Mouse (Mus musculus): ENCODE results near the gene Ces2c. TPM values are rescaled to one million over a fixed set of nuclear protein-coding genes. Genes with fewer than 3 reads are reported as not detected.

Gene Ces2c
- polyA plus RNA-seq (2014; fragmentation: Nextera tagmentation; extraction: Ambion mirVana) = 0.11 TPM in 1 of 2 replicates, not detected in the other

DNA sequence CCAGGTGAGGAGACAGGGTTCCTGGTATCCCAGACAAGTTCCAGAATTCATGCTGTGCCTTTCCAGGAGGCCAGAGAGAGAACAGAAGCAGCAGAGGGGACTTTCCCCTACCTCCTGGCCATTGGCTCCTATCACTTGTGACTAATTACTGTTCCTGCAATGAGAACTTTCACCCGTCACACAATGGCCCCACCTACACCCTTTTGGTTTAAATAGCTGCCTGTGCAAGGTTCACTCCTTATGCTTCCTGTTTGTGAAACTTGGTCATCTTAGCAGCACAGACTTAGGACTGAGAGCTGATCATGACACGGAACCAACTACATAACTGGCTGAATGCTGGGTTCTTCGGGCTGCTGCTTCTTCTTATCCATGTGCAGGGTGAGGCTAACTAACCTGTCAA lies at the start of gene Ces2c:
TSS of gene Ces2c (plus strand) at position 238 of the 400 bp plus-strand sequence.
- 83% methylated on average over 3 of the region's 3 CpGs for WGBS
- Histone ChIP-seq H3K27ac (ENCODE audit: low read depth, low read length) (no peak within 1 kb of the TSS), H3K9ac (ENCODE audit: low read depth, low read length) (no peak within 1 kb of the TSS), H3K4me1 (ENCODE audit: control insufficient read depth, insufficient read depth, low read length) (no peaks in the 10 kb centered on the region), H3K27me3 (ENCODE audit: control insufficient read depth, insufficient read depth, low read length) (no peaks in the 10 kb centered on the region; the same call in 1 of the 2 replicates), H3K9me3 (ENCODE audit: control insufficient read depth, low read length) (no peaks in the 10 kb centered on the region), H3K4me3 (ENCODE audit: low read length) (no peak within 1 kb of the TSS), H3K36me3 (ENCODE audit: control insufficient read depth, insufficient read depth, low read length) (no peaks in the 10 kb centered on the region), H3K4me2 (replicated peaks; ENCODE audit: low read depth, low read length) (no peak within 1 kb of the TSS)
- no peak for ATAC-seq (ENCODE audit: low FRiP score, low TSS enrichment)

DNA sequence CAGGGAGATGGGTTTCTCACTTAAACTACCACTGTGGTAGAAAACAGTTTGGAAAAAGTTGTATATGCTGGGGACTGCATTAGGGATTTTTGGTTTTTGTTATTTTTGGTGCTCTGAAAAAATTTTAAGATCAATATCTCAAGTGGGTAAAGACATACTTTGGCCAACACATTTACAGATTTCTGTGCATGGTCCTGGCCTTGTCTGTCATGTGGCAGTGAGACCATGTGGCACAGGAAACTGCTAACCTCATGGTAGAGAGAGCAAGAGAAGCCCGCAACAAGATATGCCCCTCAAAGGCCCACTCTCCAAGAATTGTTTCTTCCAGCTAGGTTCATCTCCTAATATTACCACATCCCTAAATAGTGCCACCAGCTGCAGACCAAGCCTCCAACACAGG lies 47.5 kb upstream of the Ces2c start:
- no peaks in the 10 kb centered on the region for H3K9me3 ChIP-seq (ENCODE audit: control insufficient read depth, low read length)

DNA sequence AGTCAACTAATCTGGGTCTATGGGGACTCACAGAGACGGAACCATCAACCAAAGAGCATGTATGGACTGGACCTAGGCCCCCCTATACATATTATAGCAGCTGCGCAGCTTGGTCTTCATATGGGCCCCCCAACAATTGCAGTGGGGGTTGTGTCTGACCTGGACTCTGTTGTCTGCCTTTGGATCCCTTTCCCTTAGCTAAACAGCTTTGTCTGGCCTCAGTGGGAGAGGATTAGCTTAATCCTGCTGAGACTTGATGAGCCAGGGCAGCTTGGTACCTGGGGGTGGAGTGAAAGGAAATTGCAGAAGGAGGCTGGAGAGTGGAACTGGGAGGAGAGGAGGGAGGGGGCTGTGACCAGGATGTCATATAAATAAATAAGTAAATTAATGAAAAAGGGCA lies 40.7 kb upstream of the Ces2c start:
- H3K4me1 ChIP-seq (ENCODE audit: control insufficient read depth, insufficient read depth, low read length) = no peaks in the 10 kb centered on the region
- ATAC-seq (ENCODE audit: low FRiP score, low TSS enrichment) = no peak
- H3K36me3 ChIP-seq (ENCODE audit: control insufficient read depth, insufficient read depth, low read length) = no peaks in the 10 kb centered on the region
- H3K27me3 ChIP-seq (ENCODE audit: control insufficient read depth, insufficient read depth, low read length) = no peaks in the 10 kb centered on the region
- no peak overlapping the region for H3K4me2 ChIP-seq (replicated peaks; ENCODE audit: low read depth, low read length)
- no peak overlapping the region for H3K27ac ChIP-seq (ENCODE audit: low read depth, low read length)
- H3K9me3 ChIP-seq (ENCODE audit: control insufficient read depth, low read length) = no peaks in the 10 kb centered on the region
- no peak overlapping the region for H3K4me3 ChIP-seq (ENCODE audit: low read length)
- H3K9ac ChIP-seq (ENCODE audit: low read depth, low read length) = no peak overlapping the region
- 48% methylated on average over 2 of the region's 2 CpGs for WGBS

More for the DNA sequence above, 47.5 kb upstream of the Ces2c start:
- Histone ChIP-seq H3K4me1 (ENCODE audit: control insufficient read depth, insufficient read depth, low read length) (no peaks in the 10 kb centered on the region), H3K4me3 (ENCODE audit: low read length) (no peak overlapping the region), H3K4me2 (replicated peaks; ENCODE audit: low read depth, low read length) (no peak overlapping the region), H3K36me3 (ENCODE audit: control insufficient read depth, insufficient read depth, low read length) (no peaks in the 10 kb centered on the region), H3K9ac (ENCODE audit: low read depth, low read length) (no peak overlapping the region), H3K27ac (ENCODE audit: low read depth, low read length) (no peak overlapping the region), H3K27me3 (ENCODE audit: control insufficient read depth, insufficient read depth, low read length) (no peaks in the 10 kb centered on the region)
- no peak for ATAC-seq (ENCODE audit: low FRiP score, low TSS enrichment)
- WGBS = 89% methylated on average over 1 of the region's 1 CpGs

DNA sequence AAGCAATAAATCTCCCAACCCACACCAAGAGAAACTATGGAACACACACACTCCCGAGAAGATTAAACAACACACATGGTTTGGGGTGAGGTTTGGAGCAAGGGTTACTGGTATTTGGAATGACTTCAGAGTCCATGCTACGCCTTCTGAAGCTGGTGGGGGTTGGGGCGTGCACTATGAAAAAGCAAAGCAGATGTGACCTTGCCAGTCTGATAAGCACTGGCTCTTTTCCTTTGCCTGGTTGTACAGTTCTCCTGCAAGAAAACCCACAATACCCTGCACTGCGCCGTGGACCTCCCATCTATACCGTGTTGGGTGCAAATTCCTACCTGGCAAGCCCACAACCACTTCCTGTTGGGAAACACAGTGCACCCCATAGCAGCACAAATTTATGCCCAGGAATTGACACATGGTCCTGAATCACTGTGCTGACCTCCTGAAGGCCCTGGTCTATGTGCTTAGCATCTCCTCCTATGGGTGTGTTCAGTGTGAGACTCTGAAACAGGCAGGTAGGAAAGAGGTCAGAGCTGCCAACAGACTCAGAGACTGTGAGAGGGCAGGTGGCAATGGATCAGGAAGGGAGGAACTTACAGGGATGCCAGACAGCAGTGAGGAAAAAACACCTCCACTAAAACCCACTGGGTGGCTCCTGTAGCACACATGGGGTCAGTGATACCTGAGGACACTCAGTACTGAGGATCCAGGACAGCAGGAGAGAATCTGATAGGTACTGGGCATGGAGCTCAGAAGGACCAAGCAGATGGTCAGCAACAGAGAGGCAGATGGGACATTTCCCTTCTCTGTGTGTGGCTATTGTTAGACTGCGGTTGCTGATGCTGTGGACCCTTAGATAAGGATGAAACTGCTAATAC lies 38.1 kb upstream of the Ces2c start:
- Histone ChIP-seq H3K27ac (ENCODE audit: low read depth, low read length) (no peak overlapping the region), H3K9ac (ENCODE audit: low read depth, low read length) (no peak overlapping the region), H3K27me3 (ENCODE audit: control insufficient read depth, insufficient read depth, low read length) (no peaks in the 10 kb centered on the region), H3K9me3 (ENCODE audit: control insufficient read depth, low read length) (no peaks in the 10 kb centered on the region), H3K36me3 (ENCODE audit: control insufficient read depth, insufficient read depth, low read length) (no peaks in the 10 kb centered on the region), H3K4me2 (replicated peaks; ENCODE audit: low read depth, low read length) (no peak overlapping the region), H3K4me3 (ENCODE audit: low read length) (no peak overlapping the region), H3K4me1 (ENCODE audit: control insufficient read depth, insufficient read depth, low read length) (no peaks in the 10 kb centered on the region)
- WGBS = 84% methylated on average over 7 of the region's 7 CpGs
- no peak for ATAC-seq (ENCODE audit: low FRiP score, low TSS enrichment)

DNA sequence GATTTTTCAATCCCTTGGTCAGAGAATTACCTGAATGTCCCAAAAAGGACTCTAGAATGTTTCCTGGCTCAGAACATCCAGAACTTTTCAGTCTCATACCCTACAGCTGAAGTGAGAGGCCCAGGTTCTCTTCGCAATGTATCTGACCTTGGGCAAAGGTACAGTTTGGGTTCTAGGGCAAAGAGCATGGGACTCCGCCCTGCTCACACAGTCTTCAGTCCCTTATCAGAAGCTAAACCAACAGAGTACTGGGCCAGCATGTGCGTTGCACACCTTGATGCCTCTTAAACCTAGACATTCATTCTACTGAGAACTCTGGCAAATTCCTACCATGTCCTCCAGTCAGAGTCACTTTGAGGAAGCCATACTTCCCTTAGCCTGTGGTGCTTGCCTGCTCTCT lies 37.4 kb upstream of the Ces2c start:
- Histone ChIP-seq H3K27me3 (ENCODE audit: control insufficient read depth, insufficient read depth, low read length) (no peaks in the 10 kb centered on the region), H3K27ac (ENCODE audit: low read depth, low read length) (no peak overlapping the region), H3K9me3 (ENCODE audit: control insufficient read depth, low read length) (no peaks in the 10 kb centered on the region), H3K4me3 (ENCODE audit: low read length) (no peak overlapping the region), H3K36me3 (ENCODE audit: control insufficient read depth, insufficient read depth, low read length) (no peaks in the 10 kb centered on the region), H3K9ac (ENCODE audit: low read depth, low read length) (no peak overlapping the region), H3K4me2 (replicated peaks; ENCODE audit: low read depth, low read length) (no peak overlapping the region), H3K4me1 (ENCODE audit: control insufficient read depth, insufficient read depth, low read length) (no peaks in the 10 kb centered on the region)
- 92% methylated on average over 3 of the region's 3 CpGs for WGBS
- no peak for ATAC-seq (ENCODE audit: low FRiP score, low TSS enrichment)

DNA sequence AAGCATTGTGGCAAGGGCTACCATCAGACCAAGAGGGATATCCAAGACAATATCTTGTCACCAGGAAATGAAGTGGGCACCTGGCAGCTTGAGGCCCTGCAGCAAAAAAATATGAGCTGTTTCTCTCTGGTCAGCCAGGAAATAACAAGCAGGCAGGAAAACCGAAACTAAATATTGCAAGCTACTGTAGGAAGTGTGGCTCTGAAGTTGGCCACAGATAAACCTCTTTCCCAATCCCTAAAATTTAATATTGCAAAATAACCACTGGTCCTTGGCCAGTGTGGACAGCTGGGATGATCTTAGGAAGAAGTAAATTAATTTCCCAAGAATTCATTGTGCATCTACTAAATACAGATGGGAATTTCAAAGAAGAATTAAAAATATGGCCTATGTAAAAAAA lies 20.0 kb upstream of the Ces2c start:
- H3K27ac ChIP-seq (ENCODE audit: low read depth, low read length) = no peak overlapping the region
- no peaks in the 10 kb centered on the region for H3K36me3 ChIP-seq (ENCODE audit: control insufficient read depth, insufficient read depth, low read length)
- H3K4me3 ChIP-seq (ENCODE audit: low read length) = no peak overlapping the region
- no peak overlapping the region for H3K4me2 ChIP-seq (replicated peaks; ENCODE audit: low read depth, low read length)
- no peaks in the 10 kb centered on the region for H3K9me3 ChIP-seq (ENCODE audit: control insufficient read depth, low read length)
- no peak overlapping the region for H3K9ac ChIP-seq (ENCODE audit: low read depth, low read length)
- no peaks in the 10 kb centered on the region for H3K27me3 ChIP-seq (ENCODE audit: control insufficient read depth, insufficient read depth, low read length)
- ATAC-seq (ENCODE audit: low FRiP score, low TSS enrichment) = no peak
- H3K4me1 ChIP-seq (ENCODE audit: control insufficient read depth, insufficient read depth, low read length) = no peaks in the 10 kb centered on the region
- WGBS = 76% methylated on average over 1 of the region's 1 CpGs

DNA sequence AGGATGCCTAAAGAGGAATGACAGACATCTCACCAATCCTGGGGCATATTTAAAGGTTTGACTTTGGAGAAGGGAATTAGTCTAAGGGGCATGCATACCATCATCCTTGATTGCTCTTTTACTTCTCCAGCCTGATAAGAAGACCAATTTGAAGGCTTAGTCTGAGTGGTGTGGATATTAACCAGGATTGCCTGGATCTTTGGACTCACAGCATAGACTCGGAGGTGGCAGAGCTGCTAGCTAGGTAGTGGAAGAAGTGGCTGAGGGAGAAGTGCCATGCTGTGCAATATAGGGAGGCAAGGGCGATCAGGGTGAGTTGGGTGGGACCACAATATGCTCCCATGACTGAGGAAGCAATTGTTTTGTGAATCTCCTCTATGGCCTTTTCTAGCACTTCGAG lies 18.6 kb upstream of the Ces2c start:
- Histone ChIP-seq H3K4me3 (ENCODE audit: low read length) (no peak overlapping the region), H3K9me3 (ENCODE audit: control insufficient read depth, low read length) (no peaks in the 10 kb centered on the region), H3K4me2 (replicated peaks; ENCODE audit: low read depth, low read length) (no peak overlapping the region), H3K27me3 (ENCODE audit: control insufficient read depth, insufficient read depth, low read length) (no peaks in the 10 kb centered on the region), H3K27ac (ENCODE audit: low read depth, low read length) (no peak overlapping the region), H3K4me1 (ENCODE audit: control insufficient read depth, insufficient read depth, low read length) (no peaks in the 10 kb centered on the region), H3K36me3 (ENCODE audit: control insufficient read depth, insufficient read depth, low read length) (no peaks in the 10 kb centered on the region), H3K9ac (ENCODE audit: low read depth, low read length) (no peak overlapping the region)
- WGBS = 76% methylated on average over 3 of the region's 3 CpGs
- no peak for ATAC-seq (ENCODE audit: low FRiP score, low TSS enrichment)

DNA sequence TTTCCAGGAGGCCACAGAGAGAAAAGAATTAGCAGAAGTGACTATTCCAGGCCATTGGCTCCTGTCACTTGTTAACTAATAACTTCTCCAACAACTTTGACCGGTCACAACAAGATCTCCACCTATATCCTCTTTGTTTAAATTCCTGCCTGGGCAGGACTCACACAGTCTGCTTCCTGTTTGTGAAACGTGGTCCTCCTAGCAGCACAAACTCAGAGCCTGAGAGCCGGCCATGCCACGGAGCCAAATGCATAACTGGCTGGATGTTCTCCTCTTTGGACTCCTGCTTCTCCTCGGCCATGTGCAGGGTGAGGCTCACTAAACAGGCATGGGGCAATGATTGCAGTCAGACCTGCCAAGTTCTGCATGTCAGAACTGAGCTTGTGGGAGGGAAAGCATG lies 15.4 kb upstream of the Ces2c start, which contains the start of gene Ces2b:
TSS of gene Ces2b (plus strand) at position 133 of the 400 bp plus-strand sequence.
- Histone ChIP-seq H3K27me3 (ENCODE audit: control insufficient read depth, insufficient read depth, low read length) (no peaks in the 10 kb centered on the region), H3K9me3 (ENCODE audit: control insufficient read depth, low read length) (no peaks in the 10 kb centered on the region), H3K36me3 (ENCODE audit: control insufficient read depth, insufficient read depth, low read length) (no peaks in the 10 kb centered on the region), H3K9ac (ENCODE audit: low read depth, low read length) (no peak within 1 kb of the TSS), H3K4me2 (replicated peaks; ENCODE audit: low read depth, low read length) (no peak within 1 kb of the TSS), H3K4me3 (ENCODE audit: low read length) (no peak within 1 kb of the TSS), H3K27ac (ENCODE audit: low read depth, low read length) (no peak within 1 kb of the TSS), H3K4me1 (ENCODE audit: control insufficient read depth, insufficient read depth, low read length) (no peaks in the 10 kb centered on the region)
- ATAC-seq (ENCODE audit: low FRiP score, low TSS enrichment) = no peak
- WGBS = 75% methylated on average over 5 of the region's 5 CpGs

DNA sequence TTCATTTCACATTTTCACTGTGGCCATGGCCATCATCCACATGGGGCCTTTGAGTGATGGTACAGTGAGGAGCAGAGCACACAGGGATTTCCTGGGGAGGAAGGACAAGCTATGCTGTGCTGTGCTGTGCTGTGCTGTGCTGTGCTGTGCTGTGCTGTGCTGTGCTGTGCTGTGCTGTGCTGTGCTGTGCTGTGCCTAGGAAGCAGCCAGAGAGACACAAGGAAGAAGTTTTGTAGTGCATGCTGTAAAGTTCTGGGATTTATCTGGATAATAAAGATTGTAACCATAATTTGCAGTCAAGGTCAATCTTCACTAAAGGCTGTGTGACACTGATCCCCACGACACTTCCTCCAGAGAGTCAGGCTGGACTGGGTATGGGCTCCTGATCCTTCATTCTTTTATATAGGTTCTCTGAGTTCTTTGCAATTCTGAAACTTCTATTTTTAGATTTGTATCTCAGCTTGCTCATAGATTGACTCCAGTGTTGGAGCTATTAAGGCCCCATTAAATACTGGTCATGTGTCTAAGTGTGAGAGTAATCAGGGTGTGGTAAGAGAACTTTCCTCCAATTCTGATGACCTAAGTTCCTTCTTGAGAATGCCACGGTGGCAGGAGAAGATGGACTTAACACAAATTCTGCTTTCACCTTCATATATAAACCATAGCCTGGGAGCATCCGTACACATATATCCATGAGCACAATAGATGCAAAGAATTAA lies 5.3 kb upstream of the Ces2c start:
- H3K27me3 ChIP-seq (ENCODE audit: control insufficient read depth, insufficient read depth, low read length) = no peaks in the 10 kb centered on the region; the same call in 1 of the 2 replicates
- no peak overlapping the region for H3K4me3 ChIP-seq (ENCODE audit: low read length)
- no peak overlapping the region for H3K4me2 ChIP-seq (replicated peaks; ENCODE audit: low read depth, low read length)
- WGBS = 84% methylated on average over 3 of the region's 3 CpGs
- no peaks in the 10 kb centered on the region for H3K36me3 ChIP-seq (ENCODE audit: control insufficient read depth, insufficient read depth, low read length)
- no peak for ATAC-seq (ENCODE audit: low FRiP score, low TSS enrichment)
- no peaks in the 10 kb centered on the region for H3K9me3 ChIP-seq (ENCODE audit: control insufficient read depth, low read length)
- no peak overlapping the region for H3K9ac ChIP-seq (ENCODE audit: low read depth, low read length)
- no peaks in the 10 kb centered on the region for H3K4me1 ChIP-seq (ENCODE audit: control insufficient read depth, insufficient read depth, low read length)
- no peak overlapping the region for H3K27ac ChIP-seq (ENCODE audit: low read depth, low read length)
